Mouse (Mus musculus) monocyte, adult 5-6 weeks (primary cell): ENCODE measurements around the gene Prune2. TPM values are rescaled to one million over a fixed set of nuclear protein-coding genes. Genes with fewer than 3 reads are reported as not detected.
A peak's percentile ranks its signal among the peaks of the same experiment; 100 is the strongest.

Source experiments
- ATAC-seq: fragments of 153-309, 156-312 bp; replicated peaks from 2 replicates; pipeline ENCODE4 v1.8.0; 2017; ENCODE audit warnings: mild to moderate bottlenecking; ENCODE audit not compliant: low TSS enrichment, insufficient number of reproducible peaks, severe bottlenecking, poor library complexity, low FRiP score
- total RNA-seq: library from RNA; stranded (forward); fragments of 200-1000, 200-491, 200-594 nt; gene quantifications from 3 replicates; pipeline ENCODE4 v1.2.3, GENCODE M21; 2017

Gene Prune2
- total RNA-seq, 1 experiment from 2014 or later: not detected

DNA sequence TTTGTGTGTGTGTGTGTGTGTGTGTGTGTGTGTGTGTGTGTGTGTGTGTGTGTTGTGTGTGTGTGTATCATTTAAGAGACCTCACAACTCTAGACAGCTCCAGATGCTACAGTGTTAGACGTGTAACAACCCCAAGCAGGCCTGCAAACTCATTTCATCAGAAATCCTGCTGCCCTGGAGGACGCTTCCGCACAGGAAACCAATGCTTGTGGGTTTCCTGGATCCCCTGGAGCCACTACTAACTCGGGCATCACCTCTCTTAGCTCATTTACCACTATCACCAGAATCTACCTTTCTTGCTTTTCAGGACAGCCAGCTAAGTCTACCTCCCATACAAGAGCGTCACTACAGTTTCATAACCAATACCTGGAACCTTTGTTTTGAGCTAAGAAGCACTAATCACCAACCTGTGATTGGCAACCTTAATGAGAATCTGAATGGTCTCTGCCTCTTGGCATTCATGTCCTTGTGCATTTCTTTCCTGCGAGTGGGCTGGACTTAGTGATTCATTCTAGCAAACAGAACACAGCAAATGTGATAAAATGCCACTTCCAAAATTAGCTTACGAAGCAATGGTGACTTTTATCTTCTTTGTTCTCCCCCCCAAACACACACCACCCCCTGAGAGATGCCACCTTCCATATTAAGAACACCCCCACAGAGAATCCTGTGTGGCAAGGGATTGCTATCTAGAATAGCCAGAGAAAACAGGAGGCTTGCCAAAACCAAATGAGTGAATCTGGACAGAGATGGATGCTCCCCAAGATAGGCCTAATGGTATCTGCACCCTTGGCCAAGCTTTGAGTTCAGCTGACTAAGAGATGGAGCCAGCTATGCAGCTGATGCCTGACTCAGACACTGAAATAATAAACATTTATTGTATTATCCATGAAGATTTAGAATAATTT, 284.5 kb downstream of the Prune2 start:
- no peak for ATAC-seq

DNA sequence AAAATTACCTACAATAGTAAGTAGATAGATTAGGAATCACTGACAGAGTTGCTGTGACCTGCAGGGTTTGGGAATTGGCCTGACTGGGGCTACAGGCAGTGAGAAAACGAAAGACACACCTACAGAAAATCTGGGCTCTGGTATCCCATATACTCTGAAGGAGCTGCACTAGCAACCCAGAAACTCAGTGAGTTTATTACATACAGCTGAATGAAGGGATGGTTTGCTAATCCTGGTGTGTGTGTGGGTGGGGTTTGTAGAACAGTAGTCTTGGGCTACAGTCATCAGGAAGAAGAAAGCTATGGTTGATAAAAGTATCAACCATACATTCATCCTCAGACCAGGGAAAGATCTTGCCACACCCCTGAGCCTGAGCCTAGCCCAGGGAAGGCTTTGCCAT, 285.3 kb downstream of the Prune2 start:
- 0 out of 2 replicates have a peak, but pooled peaks have one; percentile 17 for ATAC-seq

DNA sequence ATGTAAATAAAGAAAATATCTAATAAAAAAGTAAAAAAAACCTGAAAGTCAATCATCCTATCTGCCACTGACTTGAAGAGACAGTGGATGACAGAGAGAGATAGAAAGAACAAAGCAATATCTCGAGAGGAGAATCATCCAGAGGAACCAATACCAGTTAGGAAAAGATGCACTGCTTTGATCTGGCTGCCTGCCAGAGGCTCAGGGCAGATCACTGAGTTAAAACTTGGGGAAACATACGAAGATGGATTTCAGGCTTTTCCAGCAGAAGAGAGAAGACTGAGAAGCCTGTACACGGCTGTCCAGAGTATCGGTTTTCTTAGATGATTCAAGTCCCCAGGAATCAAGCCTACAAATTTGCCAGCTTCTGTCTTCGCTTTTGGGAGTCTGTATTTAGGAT, 287.0 kb downstream of the Prune2 start:
- no peak for ATAC-seq

GRCm38 (mm10) chr19:17244544-17244943, 288.6 kb downstream of the Prune2 start:
- ATAC-seq: no peak

DNA sequence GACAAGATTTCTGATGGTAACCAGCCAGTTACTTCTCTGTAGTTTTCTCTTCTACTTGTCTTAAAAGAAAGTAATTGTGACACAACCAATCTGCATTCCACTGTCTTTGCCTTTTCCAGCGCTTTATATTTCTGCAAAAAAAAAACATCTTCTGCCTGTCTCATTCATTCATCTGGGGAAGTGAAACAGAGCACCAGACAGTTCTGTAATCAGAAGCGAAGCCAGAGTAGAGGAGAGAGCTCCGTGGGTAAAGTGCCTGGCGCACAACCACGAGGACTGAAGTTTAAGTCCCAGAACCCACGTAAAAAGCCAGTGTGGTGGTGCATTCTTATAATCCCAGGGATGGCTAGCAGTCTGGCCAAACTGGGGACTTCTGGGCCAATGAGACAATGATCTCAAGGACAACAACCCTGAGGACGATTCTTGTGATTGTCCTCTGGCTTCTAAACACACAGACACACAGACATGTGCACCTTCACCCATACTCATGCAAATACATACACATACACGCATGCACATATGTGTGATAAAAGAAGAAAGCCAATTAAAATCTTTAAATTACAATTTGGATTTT, 291.5 kb downstream of the Prune2 start:
- no peak; the same call in 1 of the 2 replicates for ATAC-seq

DNA sequence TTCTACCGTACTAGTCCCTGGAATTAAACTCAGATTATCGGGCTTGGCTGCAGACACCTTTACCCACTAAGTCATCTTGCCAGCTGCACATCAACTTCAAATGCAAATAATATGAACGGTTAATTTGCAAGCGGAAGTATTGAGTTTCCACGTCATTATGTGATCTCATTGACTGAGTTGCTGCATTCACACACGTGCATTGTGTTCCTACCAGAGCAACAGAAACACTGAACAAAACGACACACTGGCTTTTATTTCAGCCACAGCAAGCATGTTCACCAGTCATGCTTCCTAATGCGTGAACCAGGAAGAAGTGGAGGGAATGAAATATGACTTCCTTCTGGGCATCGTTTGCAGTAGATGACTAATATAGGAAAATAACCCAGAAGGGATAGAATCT, 293.8 kb downstream of the Prune2 start:
- no peak for ATAC-seq

GRCm38 (mm10) chr19:17250801-17251200, 294.9 kb downstream of the Prune2 start:
- no peak for ATAC-seq

DNA sequence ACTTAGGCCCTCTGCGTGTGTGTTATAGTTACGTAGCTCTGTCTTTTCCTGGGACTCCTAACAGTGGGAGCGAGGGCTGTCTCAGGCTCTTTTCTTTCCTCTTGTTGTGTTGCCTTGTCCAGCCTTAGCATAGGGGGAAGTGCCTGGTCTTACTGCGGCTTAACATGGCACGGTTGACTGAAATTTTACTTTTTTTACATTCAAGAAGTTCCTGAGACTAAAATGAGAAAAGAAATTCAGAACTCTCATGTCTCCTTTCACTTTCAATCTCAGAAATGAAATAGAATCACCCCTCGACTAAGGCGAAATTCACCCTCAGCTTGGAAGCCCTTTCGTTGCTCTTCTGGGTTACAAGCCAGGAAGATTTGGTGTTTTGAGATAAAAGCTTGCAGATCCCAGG, 295.5 kb downstream of the Prune2 start:
- ATAC-seq: no peak

- peak; percentile 68 for ATAC-seq
Observed at GRCm38 (mm10) chr19:17252845-17253244, 296.9 kb downstream of the Prune2 start.

- ATAC-seq: no peak
Observed at GRCm38 (mm10) chr19:17255511-17255910, 299.6 kb downstream of the Prune2 start.

- peak; percentile 72 for ATAC-seq
Observed at GRCm38 (mm10) chr19:17256388-17256787, 300.5 kb downstream of the Prune2 start.

- no peak for ATAC-seq
Observed at GRCm38 (mm10) chr19:17256867-17257266, 300.9 kb downstream of the Prune2 start.

GRCm38 (mm10) chr19:17263181-17263580, 307.3 kb downstream of the Prune2 start:
- ATAC-seq: no peak

DNA sequence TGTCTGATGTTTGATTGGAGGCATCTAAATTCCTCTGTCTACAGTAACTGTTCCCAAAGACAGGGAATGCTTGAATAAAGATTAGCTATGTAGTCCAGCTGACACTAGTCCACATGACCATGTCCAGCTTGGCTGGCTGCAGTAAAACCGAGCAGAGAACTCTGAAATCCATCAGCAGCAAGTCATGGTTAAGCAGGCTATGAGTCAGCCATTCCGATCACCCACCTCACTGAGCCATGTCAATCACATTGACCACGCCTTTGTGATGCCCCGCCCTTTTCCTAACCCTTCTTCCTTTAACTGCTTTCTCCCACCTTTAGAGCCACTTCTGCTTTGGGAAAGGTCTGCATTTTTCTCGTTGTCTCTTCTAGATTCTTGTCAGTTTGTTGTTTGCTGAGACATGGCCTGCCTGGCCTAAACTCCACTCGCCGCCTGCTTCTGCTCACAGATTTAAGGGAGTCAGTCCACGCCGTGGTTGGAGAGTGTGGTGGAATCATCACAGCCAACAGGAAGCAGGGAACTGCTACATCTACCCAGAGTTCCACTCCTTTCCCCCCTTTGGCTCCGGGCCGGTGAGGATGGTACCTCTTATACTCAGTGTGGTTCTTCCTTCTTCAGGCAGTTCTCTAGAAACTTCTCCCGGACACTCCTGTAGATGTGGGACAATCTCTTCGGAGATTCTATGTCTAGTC, 307.9 kb downstream of the Prune2 start:
- no peak; the same call in 1 of the 2 replicates for ATAC-seq

DNA sequence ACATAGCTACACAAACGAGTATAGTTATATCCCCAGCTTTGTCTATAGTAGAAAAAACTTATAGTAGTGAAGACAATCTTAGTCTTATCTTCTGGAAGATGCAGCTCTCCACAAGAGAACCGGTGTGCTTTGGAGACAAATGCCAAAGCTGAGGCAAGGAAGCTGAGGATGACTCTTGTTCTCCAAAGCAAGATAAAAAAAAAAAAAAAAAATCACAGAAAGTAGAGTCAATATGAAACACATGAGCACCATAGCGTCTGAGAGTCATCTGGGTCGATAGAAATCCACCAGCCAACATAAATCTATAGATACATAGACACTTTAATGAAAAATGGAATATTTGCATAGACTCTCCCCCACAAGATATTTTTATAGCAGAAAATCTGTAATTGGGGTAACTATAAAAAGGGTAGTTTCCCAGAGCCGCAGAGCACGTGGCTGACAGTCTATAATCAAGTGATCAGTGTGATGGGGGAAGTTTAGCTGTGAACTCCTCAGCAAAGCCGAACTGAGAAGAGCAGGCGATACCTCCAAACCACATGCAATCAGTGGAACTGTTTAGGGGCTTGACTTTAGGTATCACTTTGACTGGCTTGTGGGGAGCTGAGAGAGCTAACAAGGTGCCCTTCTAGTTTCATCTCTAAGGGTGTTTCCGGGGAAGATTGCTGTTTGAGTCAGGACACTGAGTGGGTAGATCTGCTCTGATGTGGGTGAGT, 308.7 kb downstream of the Prune2 start:
- peak; percentile 77 for ATAC-seq

GRCm38 (mm10) chr19:17268669-17269068, 312.8 kb downstream of the Prune2 start:
- no peak for ATAC-seq

GRCm38 (mm10) chr19:17271179-17271622, 315.3 kb downstream of the Prune2 start:
- ATAC-seq: no peak

- no peak for ATAC-seq
Observed at GRCm38 (mm10) chr19:17272988-17273387, 317.1 kb downstream of the Prune2 start.
